Mouse (Mus musculus) embryonic facial prominence, embryonic 12.5 days (tissue): ENCODE results near the gene Wdr62. TPM values are rescaled to one million over a fixed set of nuclear protein-coding genes. Genes with fewer than 3 reads are reported as not detected.
"Not testable (repeated sequence)": the region's sequence is repeated elsewhere in the genome, so short reads cannot be mapped to it uniquely, and the experiment has no call there.

ENCODE experiments used
- ATAC-seq: fragments of 200-750 bp; cut with Nextera tagmentation; 2 replicates; pipeline ENCODE4 v1.8.0; 2017; ENCODE audit not compliant: insufficient number of reproducible peaks, insufficient read depth, low FRiP score, low TSS enrichment
- H3K27ac ChIP-seq: fragments of 300-500 bp; sonication (generic); 2 replicates; pipeline ENCODE4 v1.5.1; 2016; ENCODE audit warnings: mild to moderate bottlenecking
- H3K27me3 ChIP-seq: fragments of 300-500 bp; sonication (generic); 2 replicates; pipeline ENCODE4 v1.6.1; 2016; ENCODE audit warnings: mild to moderate bottlenecking, moderate library complexity
- H3K36me3 ChIP-seq: fragments of 300-500 bp; sonication (generic); 2 replicates; pipeline ENCODE4 v1.6.1; 2016; ENCODE audit warnings: mild to moderate bottlenecking
- H3K4me1 ChIP-seq: fragments of 300-500 bp; sonication (generic); 2 replicates; pipeline ENCODE4 v1.6.1; 2016
- H3K4me2 ChIP-seq: fragments of 300-500 bp; sonication (generic); replicated peaks from 2 replicates; pipeline ENCODE4 v1.6.1; 2016; ENCODE audit warnings: mild to moderate bottlenecking, moderate library complexity
- H3K4me3 ChIP-seq: fragments of 300-500 bp; sonication (generic); 2 replicates; pipeline ENCODE4 v1.5.1; 2016; ENCODE audit warnings: mild to moderate bottlenecking
- H3K9ac ChIP-seq: fragments of 300-500 bp; sonication (generic); 2 replicates; pipeline ENCODE4 v1.6.1; 2016; ENCODE audit warnings: mild to moderate bottlenecking, moderate library complexity
- H3K9me3 ChIP-seq: fragments of 300-500 bp; sonication (generic); 2 replicates; pipeline ENCODE4 v1.6.1; 2016; ENCODE audit warnings: mild to moderate bottlenecking, moderate library complexity
- WGBS: fragments of 180-500 bp; shearing (Covaris S2); methylation state at CpG from one replicate; pipeline ENCODE4 v1.1.7; 2016; 5-methylcytosine and 5-hydroxymethylcytosine counted together
- polyA plus RNA-seq: library from polyadenylated mRNA; unstranded; fragments of >200 nt; fragmentation: Nextera tagmentation; extraction: Ambion mirVana; gene quantifications from 2 replicates; pipeline ENCODE4 v1.2.1, GENCODE M21; 2016

Wdr62 gene
- polyA plus RNA-seq, 1 experiment from 2014 or later, result 9.9 TPM

DNA sequence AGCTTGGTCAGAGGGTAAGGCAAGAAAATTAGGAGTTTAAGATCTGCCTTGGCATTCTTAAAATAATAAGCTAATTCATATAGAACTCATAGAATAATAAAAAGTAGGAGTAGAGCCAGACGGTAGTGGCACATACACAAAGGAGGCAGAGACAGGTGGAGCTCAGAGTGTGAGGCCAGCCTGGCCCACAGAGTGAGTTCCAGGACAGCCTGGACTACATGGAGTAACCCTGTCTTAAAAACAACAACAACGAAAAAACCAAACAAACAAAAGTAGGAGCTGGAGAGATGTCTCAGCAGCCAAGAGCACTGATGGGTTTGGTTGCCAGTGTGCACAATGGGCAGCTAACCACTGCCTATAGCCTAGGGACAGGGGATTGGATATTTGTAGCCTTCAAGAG is 62.9 kb downstream of the Wdr62 start:
- no peak overlapping the region for H3K9ac ChIP-seq
- no peak overlapping the region for H3K4me3 ChIP-seq
- no peak overlapping the region for H3K27ac ChIP-seq
- H3K9me3 ChIP-seq, result no peaks in the 10 kb centered on the region
- H3K4me2 ChIP-seq, result no peak overlapping the region
- ATAC-seq, result no peak
- WGBS, result 68% methylated on average over 2 of the region's 2 CpGs
- H3K27me3 ChIP-seq, result no peaks in the 10 kb centered on the region
- H3K36me3 ChIP-seq, result no peaks in the 10 kb centered on the region
- peaks cover 12% of the 10 kb centered on the region; the same call in 1 of the 2 replicates for H3K4me1 ChIP-seq

DNA sequence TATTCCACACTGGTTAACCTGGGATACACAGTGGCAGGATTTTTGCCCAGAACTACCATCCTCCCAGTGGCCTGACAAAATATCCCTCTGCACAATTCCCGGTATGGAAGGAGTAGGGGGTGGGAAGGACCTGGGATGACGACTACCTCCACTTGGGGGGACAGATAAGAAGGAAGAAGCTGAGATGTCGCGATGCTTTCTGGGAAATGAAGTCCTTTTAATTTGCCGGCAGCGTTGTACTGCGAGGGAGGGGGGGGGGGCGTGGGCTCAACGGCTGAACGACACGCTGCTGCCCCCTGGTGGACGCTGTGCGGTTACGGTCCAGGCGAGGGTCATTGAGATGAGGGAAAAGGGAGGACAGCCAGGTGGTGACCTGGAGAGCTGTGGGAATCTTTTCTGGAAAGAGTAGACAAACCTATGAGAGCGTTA is 63.5 kb downstream of the Wdr62 start:
- Histone ChIP-seq H3K4me1 (peaks cover 12% of the 10 kb centered on the region; the same call in 1 of the 2 replicates), H3K27ac (no peak overlapping the region), H3K4me3 (0 out of 2 replicates have a peak overlapping the region, but pooled peaks have one; percentile 13), H3K27me3 (no peaks in the 10 kb centered on the region), H3K9ac (no peak overlapping the region), H3K4me2 (peak overlapping the region; percentile 42), H3K36me3 (no peaks in the 10 kb centered on the region), H3K9me3 (no peaks in the 10 kb centered on the region)
- WGBS, result 1% methylated on average over 16 of the region's 16 CpGs
- ATAC-seq, result peak; percentile 49; the same call in 1 of the 2 replicates

DNA sequence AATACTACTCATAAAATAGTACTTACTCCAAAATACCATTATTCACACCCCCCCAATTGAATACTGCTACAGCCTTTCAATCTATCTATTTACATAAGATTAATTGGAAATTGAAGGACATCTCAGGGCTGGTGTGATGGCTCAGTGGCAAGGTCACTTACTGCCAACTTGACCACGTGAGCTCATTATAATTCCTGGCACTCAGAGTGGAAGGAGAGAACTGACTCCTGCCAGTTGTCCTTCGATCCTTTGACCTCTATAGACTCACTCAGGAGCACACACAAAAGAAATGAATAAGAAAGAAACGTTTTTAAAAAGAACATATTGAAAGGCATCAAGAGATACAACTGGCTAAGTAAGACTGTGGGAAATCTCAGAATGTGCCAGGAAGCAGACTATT is 64.3 kb downstream of the Wdr62 start:
- WGBS, result 94% methylated on average over 3 of the region's 3 CpGs
- Histone ChIP-seq H3K4me1 (peaks cover 12% of the 10 kb centered on the region; the same call in 1 of the 2 replicates), H3K4me3 (no peak overlapping the region), H3K9ac (no peak overlapping the region), H3K27ac (no peak overlapping the region), H3K9me3 (no peaks in the 10 kb centered on the region), H3K27me3 (no peaks in the 10 kb centered on the region), H3K4me2 (no peak overlapping the region), H3K36me3 (no peaks in the 10 kb centered on the region)
- ATAC-seq, result no peak

DNA sequence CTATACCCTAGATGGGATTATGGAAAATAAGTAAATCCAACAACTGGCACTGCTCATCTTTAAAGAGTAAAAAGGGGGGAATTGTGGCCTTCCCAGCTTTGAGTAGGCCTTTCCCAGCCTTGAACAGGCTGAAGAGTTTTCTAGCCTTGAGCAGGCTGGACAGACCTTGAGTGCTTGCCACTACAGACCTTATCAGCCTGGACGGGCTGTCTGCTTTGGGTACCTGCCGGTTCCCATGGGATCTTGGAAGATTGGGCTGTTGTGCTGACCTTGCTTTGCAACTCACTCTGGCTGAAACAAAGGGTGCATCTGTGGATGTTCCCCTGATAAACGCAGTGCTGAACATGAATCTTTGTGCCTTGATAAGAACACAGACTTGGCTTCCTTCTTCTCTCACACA is 66.3 kb downstream of the Wdr62 start:
- Histone ChIP-seq H3K27ac (no peak overlapping the region), H3K4me2 (no peak overlapping the region), H3K27me3 (no peaks in the 10 kb centered on the region), H3K36me3 (no peaks in the 10 kb centered on the region), H3K4me1 (peaks cover under 1% of the 10 kb centered on the region; the same call in 1 of the 2 replicates), H3K4me3 (no peak overlapping the region), H3K9me3 (no peaks in the 10 kb centered on the region), H3K9ac (no peak overlapping the region)
- WGBS, result 92% methylated on average over 3 of the region's 3 CpGs
- ATAC-seq, result no peak

DNA sequence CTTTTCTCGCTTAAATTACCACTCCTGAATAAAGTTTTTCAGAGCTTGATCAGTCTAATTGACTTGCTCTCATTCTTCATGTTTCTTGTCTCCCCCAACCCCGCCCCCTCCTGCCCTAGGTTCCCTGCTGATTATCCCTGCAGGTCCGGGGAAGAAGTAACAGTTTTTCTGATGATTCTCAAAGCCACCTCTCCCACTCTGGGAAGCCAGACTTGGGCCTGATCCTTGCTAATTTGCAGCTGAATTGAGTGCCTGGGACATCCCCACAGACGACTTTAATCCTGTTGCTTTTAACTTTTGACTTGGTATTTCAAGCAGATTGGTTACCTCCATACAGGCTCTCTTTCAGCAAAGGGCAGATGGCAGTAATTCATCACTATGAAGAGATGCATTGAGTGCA is 69.2 kb downstream of the Wdr62 start:
- H3K27ac ChIP-seq, result no peak overlapping the region
- H3K9me3 ChIP-seq, result no peaks in the 10 kb centered on the region
- no peak overlapping the region for H3K9ac ChIP-seq
- no peaks in the 10 kb centered on the region for H3K4me1 ChIP-seq
- no peaks in the 10 kb centered on the region for H3K27me3 ChIP-seq
- ATAC-seq, result no peak
- no peaks in the 10 kb centered on the region for H3K36me3 ChIP-seq
- 25% methylated on average over 4 of the region's 4 CpGs for WGBS
- no peak overlapping the region for H3K4me2 ChIP-seq
- no peak overlapping the region for H3K4me3 ChIP-seq

DNA sequence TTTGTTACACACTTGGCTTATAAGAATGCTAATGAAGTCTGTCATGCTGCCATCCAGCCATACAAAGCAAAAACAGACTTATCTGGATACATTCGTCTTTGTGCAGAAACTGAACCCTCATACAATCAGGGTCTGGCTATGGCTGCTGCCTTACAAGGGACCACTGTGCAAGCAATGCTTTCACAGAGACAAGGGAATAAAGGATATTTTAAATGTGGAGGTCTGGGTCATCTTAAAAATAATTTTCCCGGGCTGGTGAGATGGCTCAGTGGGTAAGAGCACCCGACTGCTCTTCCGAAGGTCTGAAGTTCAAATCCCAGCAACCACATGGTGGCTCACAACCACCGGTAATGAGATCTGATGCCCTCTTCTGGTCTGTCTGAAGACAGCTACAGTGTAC is 73.9 kb downstream of the Wdr62 start:
- 53% methylated on average over 5 of the region's 5 CpGs for WGBS

DNA sequence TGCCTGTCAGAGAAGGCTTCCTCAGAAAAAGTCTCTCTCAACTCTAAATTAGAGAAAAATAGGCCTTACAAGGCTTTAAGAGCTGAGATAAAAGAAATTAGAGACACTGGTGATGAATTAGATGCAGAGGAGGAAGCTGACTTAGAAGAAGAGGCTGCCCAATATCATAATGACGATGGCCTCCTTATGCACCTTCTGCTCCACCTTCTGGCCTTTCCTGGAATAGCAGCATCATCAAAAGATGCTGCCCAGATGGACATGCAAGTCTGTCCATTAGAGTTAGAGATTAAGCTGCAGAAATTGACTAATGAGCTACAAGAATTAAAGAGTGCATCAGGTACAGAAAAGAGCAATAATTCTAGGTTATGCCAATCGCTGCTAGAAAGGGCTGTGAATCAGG is 74.8 kb downstream of the Wdr62 start:
- Histone ChIP-seq H3K4me2 (no peak overlapping the region), H3K4me3 (no peak overlapping the region), H3K27me3 (no peaks in the 10 kb centered on the region), H3K27ac (no peak overlapping the region), H3K9me3 (no peaks in the 10 kb centered on the region), H3K9ac (no peak overlapping the region), H3K36me3 (no peaks in the 10 kb centered on the region), H3K4me1 (no peaks in the 10 kb centered on the region)
- WGBS, result 1% methylated on average over 2 of the region's 2 CpGs
- ATAC-seq, result no peak

More for the DNA sequence above, 73.9 kb downstream of the Wdr62 start:
- H3K9me3 ChIP-seq, H3K36me3 ChIP-seq, ATAC-seq, H3K27me3 ChIP-seq, H3K9ac ChIP-seq, H3K4me1 ChIP-seq, H3K27ac ChIP-seq, H3K4me2 ChIP-seq, H3K4me3 ChIP-seq: not testable (repeated sequence)

DNA sequence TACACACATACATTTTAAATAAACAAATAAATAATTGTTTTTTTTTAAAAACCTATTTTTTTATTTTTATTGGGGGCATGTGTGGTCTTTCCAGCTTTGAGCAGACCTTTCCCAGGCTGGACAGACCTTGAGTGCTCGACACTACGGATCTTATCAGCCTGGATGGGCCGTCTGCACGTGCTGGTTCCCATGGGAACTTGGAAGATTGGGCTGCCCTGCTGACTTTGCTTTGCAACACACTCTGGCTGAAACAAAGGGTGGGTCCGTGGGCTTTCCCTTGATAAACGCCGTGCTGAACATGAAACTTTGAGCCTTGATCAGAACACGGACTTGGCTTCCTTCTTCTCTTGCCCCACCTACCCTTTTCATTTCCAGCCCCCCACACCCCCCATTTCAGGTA is 75.8 kb downstream of the Wdr62 start:
- no peak for ATAC-seq
- 49% methylated on average over 8 of the region's 8 CpGs for WGBS
- no peaks in the 10 kb centered on the region for H3K4me1 ChIP-seq

DNA sequence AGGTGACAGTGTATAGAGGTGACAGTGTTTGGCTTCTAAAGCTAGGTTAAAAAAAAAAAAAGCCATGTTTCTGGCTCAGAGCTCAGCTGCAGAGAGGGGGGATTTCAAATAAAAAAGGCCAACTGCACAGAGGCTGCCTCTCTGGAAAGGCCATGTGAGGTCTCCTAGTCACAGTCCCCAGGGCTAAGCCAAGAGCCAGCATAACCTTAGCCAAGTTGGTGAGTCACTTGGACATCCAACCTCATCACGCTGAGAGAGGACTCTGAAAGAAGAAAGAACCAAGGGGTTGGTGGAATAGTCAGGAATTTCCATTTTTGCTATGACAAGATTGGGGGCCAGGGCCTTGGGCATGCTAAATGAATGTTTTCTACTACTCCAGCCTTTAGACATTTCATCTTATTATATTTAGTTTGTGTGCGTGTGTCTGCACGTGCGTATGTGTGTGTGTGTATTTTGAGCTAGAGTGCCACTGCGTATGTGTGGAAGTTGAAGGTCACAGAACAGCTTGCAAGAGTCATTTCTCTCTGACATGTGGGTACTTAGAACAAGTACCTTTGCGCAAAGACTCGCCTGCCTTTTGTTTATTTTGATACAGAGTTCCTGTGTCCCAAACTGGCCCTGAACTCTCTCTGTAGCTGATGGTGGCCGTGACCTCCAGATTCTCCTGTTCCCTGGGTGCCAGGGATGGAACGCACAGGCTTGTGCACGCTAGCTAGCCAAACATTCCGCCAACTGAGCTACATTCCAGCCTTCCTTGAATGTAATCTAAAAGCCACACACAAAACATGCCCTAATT is 77.1 kb downstream of the Wdr62 start:
- WGBS, result 79% methylated on average over 11 of the region's 11 CpGs
- Histone ChIP-seq H3K4me3 (no peak overlapping the region), H3K27ac (no peak overlapping the region), H3K36me3 (no peaks in the 10 kb centered on the region), H3K4me1 (no peaks in the 10 kb centered on the region), H3K9ac (no peak overlapping the region), H3K9me3 (no peaks in the 10 kb centered on the region), H3K4me2 (no peak overlapping the region), H3K27me3 (no peaks in the 10 kb centered on the region)
- ATAC-seq, result no peak

More for the DNA sequence above, 75.8 kb downstream of the Wdr62 start:
- Histone ChIP-seq H3K9me3 (no peaks in the 10 kb centered on the region), H3K36me3 (no peaks in the 10 kb centered on the region), H3K4me2 (no peak overlapping the region), H3K27ac (no peak overlapping the region), H3K4me3 (no peak overlapping the region), H3K27me3 (no peaks in the 10 kb centered on the region), H3K9ac (no peak overlapping the region)

DNA sequence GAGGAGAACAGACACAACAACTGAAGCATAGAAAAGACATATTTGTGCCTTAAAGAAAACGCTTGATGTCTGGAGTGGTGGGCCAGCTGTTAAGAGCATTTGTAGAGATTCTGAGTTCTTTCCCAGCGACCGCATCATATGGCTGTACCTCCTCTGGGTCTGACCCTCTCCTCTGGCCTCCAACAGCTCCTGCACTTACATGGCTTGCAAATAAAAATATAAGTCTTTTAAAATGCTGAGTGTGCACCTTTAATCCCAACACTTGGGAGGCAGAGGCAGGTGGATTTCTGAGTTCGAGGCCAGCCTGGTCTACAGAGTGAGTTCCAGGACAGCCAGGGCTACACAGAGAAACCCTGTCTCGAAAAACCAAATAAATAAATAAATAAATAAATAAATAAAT is 79.6 kb downstream of the Wdr62 start:
- not testable (repeated sequence) for H3K36me3 ChIP-seq, H3K4me3 ChIP-seq, ATAC-seq, H3K9ac ChIP-seq, H3K27me3 ChIP-seq, H3K4me2 ChIP-seq, H3K27ac ChIP-seq, H3K9me3 ChIP-seq, H3K4me1 ChIP-seq
- 84% methylated on average over 5 of the region's 5 CpGs for WGBS

DNA sequence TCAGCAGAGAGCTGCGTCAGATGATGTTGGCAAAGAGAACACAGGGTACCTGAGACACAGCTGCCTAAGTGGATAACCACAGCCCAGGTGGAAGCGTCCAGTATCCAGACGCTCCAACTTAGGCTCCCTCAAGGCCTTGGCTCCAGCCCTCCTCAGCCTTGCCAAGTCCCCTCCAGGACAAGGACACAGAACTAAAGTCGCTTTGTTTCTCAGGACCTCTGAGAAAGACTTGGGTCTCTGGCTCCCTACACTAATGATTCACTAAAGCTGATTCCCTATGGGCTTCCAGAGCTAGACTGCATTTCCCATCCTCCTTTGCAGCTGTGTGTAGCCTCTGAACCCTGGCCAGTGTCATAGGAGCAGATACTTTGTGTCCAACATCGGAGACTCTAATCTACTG is 80.0 kb downstream of the Wdr62 start:
- no peak for ATAC-seq
- 79% methylated on average over 5 of the region's 5 CpGs for WGBS

DNA sequence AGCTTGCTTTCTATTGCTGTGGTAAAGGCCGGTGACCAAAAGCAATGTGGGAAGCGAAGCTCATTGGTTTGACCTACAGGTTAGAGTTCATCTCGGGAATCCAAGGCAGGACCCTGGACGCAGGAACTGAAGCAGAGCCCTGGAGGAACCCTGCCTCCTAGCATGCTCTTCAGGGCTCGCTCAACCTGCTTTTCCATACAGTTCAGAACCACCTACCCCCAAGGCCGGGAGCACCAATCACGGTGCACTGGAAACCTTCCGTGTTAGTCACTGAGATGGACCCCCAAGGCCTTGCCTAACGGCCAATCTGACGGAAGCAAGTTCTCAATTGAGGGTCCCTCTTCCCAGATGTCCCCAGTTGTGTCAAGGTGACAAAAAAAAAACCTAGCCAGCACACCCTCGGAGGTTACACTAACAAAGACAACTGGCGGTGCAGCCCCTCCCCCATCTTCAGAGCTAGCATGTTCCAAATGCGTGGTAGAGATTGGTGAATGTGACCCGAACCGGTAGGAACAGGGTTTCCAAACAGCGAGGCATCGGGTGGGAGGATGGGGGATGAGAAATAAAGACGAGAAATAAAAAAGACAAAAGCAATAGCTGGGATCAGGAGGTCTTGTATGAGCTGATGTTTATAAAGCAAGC is 80.6 kb downstream of the Wdr62 start:
- Histone ChIP-seq H3K9me3 (no peaks in the 10 kb centered on the region), H3K4me1 (peaks cover 10% of the 10 kb centered on the region; the same call in 1 of the 2 replicates), H3K36me3 (no peaks in the 10 kb centered on the region), H3K4me2 (no peak overlapping the region), H3K27ac (no peak overlapping the region), H3K27me3 (no peaks in the 10 kb centered on the region), H3K9ac (no peak overlapping the region), H3K4me3 (no peak overlapping the region)
- ATAC-seq, result no peak
- 74% methylated on average over 18 of the region's 18 CpGs for WGBS

More for the DNA sequence above, 80.0 kb downstream of the Wdr62 start:
- H3K27me3 ChIP-seq, result no peaks in the 10 kb centered on the region
- no peak overlapping the region for H3K4me2 ChIP-seq
- no peaks in the 10 kb centered on the region for H3K9me3 ChIP-seq
- H3K36me3 ChIP-seq, result no peaks in the 10 kb centered on the region
- peaks cover 8% of the 10 kb centered on the region; the same call in 1 of the 2 replicates for H3K4me1 ChIP-seq
- H3K4me3 ChIP-seq, result no peak overlapping the region
- H3K27ac ChIP-seq, result no peak overlapping the region
- no peak overlapping the region for H3K9ac ChIP-seq
